Mouse (Mus musculus) stomach, embryonic 16.5 days (tissue): ENCODE measurements around the gene Gm10118. TPM values are rescaled to one million over a fixed set of nuclear protein-coding genes. Genes with fewer than 3 reads are reported as not detected.
A peak's percentile ranks its signal among the peaks of the same experiment; 100 is the strongest.

Experiments used
- ATAC-seq: fragments of 200-750 bp; cut with Nextera tagmentation; 2 replicates; pipeline ENCODE4 v1.8.0; 2017; ENCODE audit warnings: moderate number of reproducible peaks, moderate TSS enrichment; ENCODE audit not compliant: insufficient read depth, low FRiP score
- H3K27ac ChIP-seq: fragments of 300-500 bp; sonication (generic); 2 replicates; pipeline ENCODE4 v1.5.1; 2014; ENCODE audit warnings: low read length
- H3K27me3 ChIP-seq: fragments of 300-500 bp; sonication (generic); 2 replicates; pipeline ENCODE4 v1.6.1; 2014; ENCODE audit warnings: low read length, control low read depth, mixed read lengths; ENCODE audit not compliant: control insufficient read depth, insufficient read depth
- H3K36me3 ChIP-seq: fragments of 300-500 bp; sonication (generic); 2 replicates; pipeline ENCODE4 v1.6.1; 2014; ENCODE audit warnings: low read length; ENCODE audit not compliant: control insufficient read depth, insufficient read depth
- H3K4me1 ChIP-seq: fragments of 300-500 bp; sonication (generic); 2 replicates; pipeline ENCODE4 v1.6.1; 2014; ENCODE audit warnings: low read length, control low read depth, mixed read lengths; ENCODE audit not compliant: control insufficient read depth, insufficient read depth
- H3K4me2 ChIP-seq: fragments of 300-500 bp; sonication (generic); 2 replicates; pipeline ENCODE4 v1.6.1; 2014; ENCODE audit warnings: low read depth, low read length, mixed read lengths
- H3K4me3 ChIP-seq: fragments of 300-500 bp; sonication (generic); replicated peaks from 2 replicates; pipeline ENCODE4 v1.5.1; 2014; ENCODE audit warnings: mild to moderate bottlenecking, low read length
- H3K9ac ChIP-seq: fragments of 300-500 bp; sonication (generic); 2 replicates; pipeline ENCODE4 v1.6.1; 2014; ENCODE audit warnings: low read length
- H3K9me3 ChIP-seq: fragments of 300-500 bp; sonication (generic); replicated peaks from 2 replicates; pipeline ENCODE4 v1.6.1; 2016; ENCODE audit warnings: low read length, control low read depth; ENCODE audit not compliant: control insufficient read depth
- WGBS: fragments of 180-500 bp; shearing (Covaris S2); extraction: QIAGEN DNeasy Blood & Tissue Kit; methylation state at CpG from one replicate; pipeline ENCODE4 v1.1.7; 2014; 5-methylcytosine and 5-hydroxymethylcytosine counted together
- polyA plus RNA-seq: library from polyadenylated mRNA; unstranded; fragments of >200 nt; fragmentation: Nextera tagmentation; extraction: Ambion mirVana; gene quantifications from 2 replicates; pipeline ENCODE4 v1.2.1, GENCODE M21; 2015

Gene Gm10118
- polyA plus RNA-seq = 0.13 and 0.25 TPM in 2 replicates

GRCm38 (mm10) chr10:63927334-63927733, at the start of gene Gm10118:
Gene Gm10118 (minus strand): TSS chr10:63927434.
- H3K4me1 ChIP-seq = no peaks in the 10 kb centered on the region
- no peak for ATAC-seq

GRCm38 (mm10) chr10:63972300-63972699, 45.1 kb upstream of the Gm10118 start:
- Histone ChIP-seq H3K9me3 (no peaks in the 10 kb centered on the region), H3K4me3 (no peak overlapping the region), H3K27me3 (no peaks in the 10 kb centered on the region), H3K9ac (no peak overlapping the region), H3K36me3 (no peaks in the 10 kb centered on the region), H3K4me1 (no peaks in the 10 kb centered on the region), H3K4me2 (no peak overlapping the region), H3K27ac (no peak overlapping the region)
- WGBS = 91% methylated on average over 2 of the region's 2 CpGs
- no peak for ATAC-seq

More at GRCm38 (mm10) chr10:63927334-63927733, at the start of gene Gm10118:
- H3K27me3 ChIP-seq = no peaks in the 10 kb centered on the region
- H3K4me2 ChIP-seq = no peak within 1 kb of the TSS
- H3K9me3 ChIP-seq = no peaks in the 10 kb centered on the region
- no peak within 1 kb of the TSS for H3K27ac ChIP-seq
- no peak within 1 kb of the TSS for H3K4me3 ChIP-seq
- no peak within 1 kb of the TSS for H3K9ac ChIP-seq
- H3K36me3 ChIP-seq = no peaks in the 10 kb centered on the region

GRCm38 (mm10) chr10:63954308-63954930, 27.2 kb upstream of the Gm10118 start:
- H3K4me3 ChIP-seq = no peak overlapping the region
- H3K36me3 ChIP-seq = no peaks in the 10 kb centered on the region
- peaks cover 3% of the 10 kb centered on the region for H3K4me1 ChIP-seq
- H3K27ac ChIP-seq = no peak overlapping the region
- no peak overlapping the region for H3K4me2 ChIP-seq
- no peaks in the 10 kb centered on the region for H3K27me3 ChIP-seq
- WGBS = 18% methylated on average over 6 of the region's 7 CpGs
- peak; percentile 13; the same call in 1 of the 2 replicates for ATAC-seq
- no peaks in the 10 kb centered on the region for H3K9me3 ChIP-seq
- no peak overlapping the region for H3K9ac ChIP-seq

GRCm38 (mm10) chr10:63951481-63951880, 24.2 kb upstream of the Gm10118 start:
- Histone ChIP-seq H3K36me3 (no peaks in the 10 kb centered on the region), H3K4me2 (no peak overlapping the region), H3K9ac (no peak overlapping the region), H3K4me1 (peaks cover 3% of the 10 kb centered on the region), H3K27me3 (no peaks in the 10 kb centered on the region), H3K4me3 (no peak overlapping the region), H3K27ac (no peak overlapping the region), H3K9me3 (no peaks in the 10 kb centered on the region)
- 69% methylated on average over 1 of the region's 1 CpGs for WGBS
- ATAC-seq = no peak

- H3K36me3 ChIP-seq = no peaks in the 10 kb centered on the region
- no peak overlapping the region for H3K27ac ChIP-seq
- WGBS = 41% methylated on average over 8 of the region's 8 CpGs
- no peak overlapping the region for H3K4me2 ChIP-seq
- H3K4me3 ChIP-seq = no peak overlapping the region
- H3K9ac ChIP-seq = no peak overlapping the region
- H3K9me3 ChIP-seq = no peaks in the 10 kb centered on the region
- ATAC-seq = peak; percentile 62; the same call in 1 of the 2 replicates
- no peaks in the 10 kb centered on the region for H3K27me3 ChIP-seq
- peaks cover 3% of the 10 kb centered on the region for H3K4me1 ChIP-seq
Observed at GRCm38 (mm10) chr10:63950867-63951266, 23.6 kb upstream of the Gm10118 start.

GRCm38 (mm10) chr10:63947266-63947665, 20.0 kb upstream of the Gm10118 start:
- no peaks in the 10 kb centered on the region for H3K36me3 ChIP-seq
- no peak overlapping the region for H3K9ac ChIP-seq
- no peak overlapping the region for H3K27ac ChIP-seq
- H3K9me3 ChIP-seq = no peaks in the 10 kb centered on the region
- 86% methylated on average over 4 of the region's 4 CpGs for WGBS
- no peaks in the 10 kb centered on the region for H3K27me3 ChIP-seq
- no peak overlapping the region for H3K4me2 ChIP-seq
- H3K4me1 ChIP-seq = no peaks in the 10 kb centered on the region; the same call in 1 of the 2 replicates
- no peak overlapping the region for H3K4me3 ChIP-seq
- no peak for ATAC-seq

- no peaks in the 10 kb centered on the region for H3K27me3 ChIP-seq
- 47% methylated on average over 3 of the region's 3 CpGs for WGBS
- ATAC-seq = no peak
- no peak overlapping the region for H3K4me3 ChIP-seq
- no peaks in the 10 kb centered on the region for H3K36me3 ChIP-seq
- no peak overlapping the region for H3K9ac ChIP-seq
- H3K4me2 ChIP-seq = no peak overlapping the region
- no peaks in the 10 kb centered on the region for H3K9me3 ChIP-seq
- no peak overlapping the region for H3K27ac ChIP-seq
- no peaks in the 10 kb centered on the region for H3K4me1 ChIP-seq
Observed at GRCm38 (mm10) chr10:63945534-63945933, 18.3 kb upstream of the Gm10118 start.

- Histone ChIP-seq H3K27me3 (no peaks in the 10 kb centered on the region), H3K4me2 (no peak overlapping the region), H3K4me3 (no peak overlapping the region), H3K4me1 (no peaks in the 10 kb centered on the region), H3K9me3 (no peaks in the 10 kb centered on the region), H3K27ac (no peak overlapping the region), H3K36me3 (no peaks in the 10 kb centered on the region), H3K9ac (no peak overlapping the region)
- WGBS = 65% methylated on average over 5 of the region's 5 CpGs
- ATAC-seq = no peak
Observed at GRCm38 (mm10) chr10:63933946-63934345, 6.7 kb upstream of the Gm10118 start.

GRCm38 (mm10) chr10:63908878-63909277, 18.4 kb downstream of the Gm10118 start:
- no peaks in the 10 kb centered on the region for H3K4me1 ChIP-seq
- no peaks in the 10 kb centered on the region for H3K27me3 ChIP-seq
- no peaks in the 10 kb centered on the region for H3K36me3 ChIP-seq
- ATAC-seq = no peak
- no peak overlapping the region for H3K9ac ChIP-seq
- no peaks in the 10 kb centered on the region for H3K9me3 ChIP-seq
- H3K4me3 ChIP-seq = no peak overlapping the region
- no peak overlapping the region for H3K27ac ChIP-seq
- no peak overlapping the region for H3K4me2 ChIP-seq
